Mouse (Mus musculus) MEL (cell line): Measurements from ENCODE around the gene Capn8. TPM values are rescaled to one million over a fixed set of nuclear protein-coding genes. Genes with fewer than 3 reads are reported as not detected.

Experiments
- DNase-seq: peaks from one replicate; pipeline ENCODE4 v3.0.0; 2011; ENCODE audit warnings: low read depth, low spot score
- H3K27ac ChIP-seq: 2 replicates; pipeline ENCODE4 v1.5.1; 2012; ENCODE audit warnings: low read depth, mild to moderate bottlenecking, control low read depth, low read length, moderate library complexity; ENCODE audit not compliant: control insufficient read depth
- H3K27me3 ChIP-seq, 2 experiments: fragments of 150-350 bp in 1 of 2; sonication (generic) in 1 of 2; 2 replicates each; pipeline ENCODE4 v1.6.1; 2012; ENCODE audit warnings: low read length in 2 of 2, mild to moderate bottlenecking in 2 of 2, improper control_type of control experiment in 1 of 2, moderate library complexity in 1 of 2; ENCODE audit not compliant: insufficient read depth in 2 of 2, control insufficient read depth in 1 of 2
- H3K36me3 ChIP-seq, 2 experiments: 2 replicates each; pipeline ENCODE4 v1.6.1; 2012 to 2014; ENCODE audit warnings: low read length in 2 of 2, improper control_type of control experiment in 1 of 2, inconsistent platforms in 1 of 2, mild to moderate bottlenecking in 1 of 2; ENCODE audit not compliant: insufficient read depth in 2 of 2, control insufficient read depth in 1 of 2
- H3K4me1 ChIP-seq, 2 experiments: fragments of 150-350 bp in 1 of 2; sonication (generic) in 1 of 2; 2 replicates each; pipeline ENCODE4 v1.6.1; 2012; ENCODE audit warnings: low read length in 2 of 2, improper control_type of control experiment in 1 of 2, mild to moderate bottlenecking in 1 of 2; ENCODE audit not compliant: insufficient read depth in 2 of 2, control insufficient read depth in 1 of 2
- H3K4me3 ChIP-seq, 2 experiments: fragments of 150-350 bp in 1 of 2; sonication (generic) in 1 of 2; 2 replicates each; pipeline ENCODE4 v1.5.1; 2012; ENCODE audit warnings: low read depth in 2 of 2, low read length in 2 of 2, mild to moderate bottlenecking in 2 of 2, moderate library complexity in 2 of 2, control low read depth in 1 of 2, improper control_type of control experiment in 1 of 2; ENCODE audit not compliant: control insufficient read depth in 1 of 2, insufficient read depth in 1 of 2
- H3K79me2 ChIP-seq: 2 replicates; pipeline ENCODE4 v1.6.1; 2012; ENCODE audit warnings: mild to moderate bottlenecking, low read length, moderate library complexity; ENCODE audit not compliant: control insufficient read depth, poor library complexity, insufficient read depth
- H3K9ac ChIP-seq: 2 replicates; pipeline ENCODE4 v1.6.1; 2012; ENCODE audit warnings: low read depth, mild to moderate bottlenecking, control low read depth, low read length, moderate library complexity; ENCODE audit not compliant: control insufficient read depth, poor library complexity, severe bottlenecking
- H3K9me3 ChIP-seq: fragments of 150-350 bp; sonication (generic); replicated peaks from 2 replicates; pipeline ENCODE4 v1.6.1; 2012; ENCODE audit warnings: mild to moderate bottlenecking, low read length, improper control_type of control experiment, moderate library complexity; ENCODE audit not compliant: insufficient read depth
- BHLHE40 ChIP-seq: IDR thresholded peaks from 2 replicates; pipeline ENCODE4 v1.6.1; 2012; ENCODE audit warnings: low read depth, mild to moderate bottlenecking, inconsistent platforms, low read length, improper control_type of control experiment, borderline replicate concordance
- CHD1 ChIP-seq: IDR thresholded peaks from 2 replicates; pipeline ENCODE4 v1.6.1; 2012; ENCODE audit warnings: low read depth, mild to moderate bottlenecking, inconsistent platforms, low read length, improper control_type of control experiment
- EP300 ChIP-seq, 2 experiments: IDR thresholded peaks; 2 replicates each; pipeline ENCODE4 v1.6.1; 2011; ENCODE audit warnings: improper control_type of control experiment in 2 of 2, low read length in 2 of 2, low read depth in 1 of 2, mild to moderate bottlenecking in 1 of 2
- GABPA ChIP-seq: IDR thresholded peaks from 2 replicates; pipeline ENCODE4 v1.6.1; 2012; ENCODE audit warnings: low read depth, mild to moderate bottlenecking, inconsistent platforms, low read length, improper control_type of control experiment, moderate library complexity
- HCFC1 ChIP-seq: IDR thresholded peaks from 2 replicates; pipeline ENCODE4 v1.6.1; 2012; ENCODE audit warnings: low read depth, mild to moderate bottlenecking, inconsistent platforms, low read length, improper control_type of control experiment, moderate library complexity
- MAX ChIP-seq: IDR thresholded peaks from 2 replicates; pipeline ENCODE4 v1.6.1; 2011; ENCODE audit warnings: low read length, improper control_type of control experiment
- MAZ ChIP-seq: IDR thresholded peaks from 2 replicates; pipeline ENCODE4 v1.6.1; 2012; ENCODE audit warnings: low read depth, mild to moderate bottlenecking, inconsistent platforms, low read length, improper control_type of control experiment
- MEF2A ChIP-seq: IDR thresholded peaks from 2 replicates; pipeline ENCODE4 v1.6.1; 2014; ENCODE audit warnings: low read depth, mild to moderate bottlenecking, inconsistent platforms, low read length, improper control_type of control experiment; ENCODE audit not compliant: poor library complexity, insufficient replicate concordance, severe bottlenecking; ENCODE audit errors: extremely low read depth
- MXI1 ChIP-seq: IDR thresholded peaks from 2 replicates; pipeline ENCODE4 v1.6.1; 2011; ENCODE audit warnings: mild to moderate bottlenecking, low read depth, low read length, improper control_type of control experiment
- MYC ChIP-seq: IDR thresholded peaks from 2 replicates; pipeline ENCODE4 v1.6.1; 2011; ENCODE audit warnings: low read depth, mild to moderate bottlenecking, low read length, improper control_type of control experiment, moderate library complexity
- POLR2A ChIP-seq, 2 experiments: IDR thresholded peaks; 2 replicates each; pipeline ENCODE4 v1.6.1; 2011 to 2012; ENCODE audit warnings: low read length in 2 of 2, mild to moderate bottlenecking in 2 of 2, control low read depth in 1 of 2, improper control_type of control experiment in 1 of 2, low read depth in 1 of 2, moderate library complexity in 1 of 2; ENCODE audit not compliant: control insufficient read depth in 1 of 2, insufficient read depth in 1 of 2, poor library complexity in 1 of 2
- POLR2AphosphoS2 ChIP-seq: IDR thresholded peaks from 2 replicates; pipeline ENCODE4 v1.6.1; 2011; ENCODE audit warnings: low read length, improper control_type of control experiment
- POLR2AphosphoS5 ChIP-seq: IDR thresholded peaks from 2 replicates; pipeline ENCODE4 v1.6.1; 2012; ENCODE audit warnings: low read depth, borderline replicate concordance, mild to moderate bottlenecking, inconsistent platforms, low read length, moderate library complexity, mixed read lengths
- RCOR1 ChIP-seq: IDR thresholded peaks from 2 replicates; pipeline ENCODE4 v1.6.1; 2012; ENCODE audit warnings: low read depth, mild to moderate bottlenecking, inconsistent platforms, low read length, improper control_type of control experiment
- SIN3A ChIP-seq: IDR thresholded peaks from 2 replicates; pipeline ENCODE4 v1.6.1; 2012; ENCODE audit warnings: low read length, improper control_type of control experiment, inconsistent platforms
- TAL1 ChIP-seq: IDR thresholded peaks from 2 replicates; pipeline ENCODE4 v1.6.1; 2012; ENCODE audit warnings: mild to moderate bottlenecking, inconsistent platforms, low read length, moderate library complexity, mixed read lengths
- TCF12 ChIP-seq: IDR thresholded peaks from 2 replicates; pipeline ENCODE4 v1.6.1; 2014; ENCODE audit warnings: low read depth, mild to moderate bottlenecking, inconsistent platforms, low read length, improper control_type of control experiment, moderate library complexity
- UBTF ChIP-seq: IDR thresholded peaks from 2 replicates; pipeline ENCODE4 v1.6.1; 2012; ENCODE audit warnings: low read depth, mild to moderate bottlenecking, inconsistent platforms, low read length, improper control_type of control experiment, moderate library complexity, borderline replicate concordance; ENCODE audit not compliant: insufficient read depth
- USF2 ChIP-seq, 2 experiments: IDR thresholded peaks; 2 replicates each; pipeline ENCODE4 v1.6.1; 2011 to 2012; ENCODE audit warnings: improper control_type of control experiment in 2 of 2, low read length in 2 of 2, borderline replicate concordance in 1 of 2, inconsistent platforms in 1 of 2, low read depth in 1 of 2, mild to moderate bottlenecking in 1 of 2; ENCODE audit not compliant: insufficient read depth in 1 of 2
- ZNF384 ChIP-seq: IDR thresholded peaks from 2 replicates; pipeline ENCODE4 v1.6.1; 2012; ENCODE audit warnings: low read depth, mild to moderate bottlenecking, inconsistent platforms, low read length, improper control_type of control experiment
- polyA plus RNA-seq, 2 experiments: library from polyadenylated mRNA; stranded (reverse) in 1 of 2; unstranded in 1 of 2; fragments of >175 nt in 1 of 2; fragments of >200 nt in 1 of 2; gene quantifications; 2 replicates each; pipeline versions ENCODE4 v1.2.1 to v1.2.4; 2012; ENCODE audit warnings: low replicate concordance in 2 of 2, low read depth in 1 of 2; ENCODE audit not compliant: insufficient read length in 2 of 2, insufficient read depth in 1 of 2, missing spikeins in 1 of 2
- total RNA-seq: library from RNA; depleted of rRNA; stranded (reverse); fragments of 300-350 nt; gene quantifications from 2 replicates; pipeline ENCODE4 v1.2.3, GENCODE M21; 2012

The Capn8 gene
- total and polyA plus RNA-seq, 3 experiments = not detected

DNA sequence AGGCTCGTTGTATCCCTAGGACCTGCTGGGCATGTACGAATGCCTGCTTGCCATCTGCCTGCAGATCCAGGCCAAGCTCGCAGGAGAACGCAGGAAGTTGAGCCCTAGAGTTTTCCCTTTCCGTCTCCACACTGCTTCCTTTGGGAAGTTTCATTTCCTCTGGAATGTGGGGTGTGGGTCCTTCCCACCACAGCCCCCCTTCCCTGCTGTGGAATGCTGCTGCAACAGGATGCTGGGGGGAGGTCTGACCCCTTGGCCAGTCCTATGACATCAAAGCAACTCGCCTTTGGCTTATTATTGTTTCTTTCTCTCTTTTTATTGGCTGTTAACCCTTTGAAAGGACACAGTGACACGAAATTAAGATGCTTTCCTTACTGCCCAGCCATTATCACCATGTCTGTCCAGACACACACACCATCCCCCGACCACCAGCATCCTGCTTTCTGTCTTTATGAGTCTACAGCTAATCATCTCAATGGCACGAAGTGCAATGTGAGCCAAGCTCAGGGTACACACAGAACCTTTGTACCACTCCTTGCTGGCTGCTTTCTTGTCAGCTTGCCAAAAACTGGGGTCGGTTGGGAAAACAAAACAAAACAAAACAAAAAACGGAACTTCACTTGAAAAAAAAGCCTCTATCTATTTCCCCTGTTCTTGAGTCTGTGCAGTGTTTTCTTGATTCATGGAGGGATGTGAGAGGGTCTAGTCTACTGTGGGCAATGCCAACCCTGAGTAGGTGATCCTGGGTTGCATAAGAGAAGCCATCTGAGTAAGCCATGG, 105.9 kb downstream of the Capn8 start:
- Histone ChIP-seq H3K27ac (no peak overlapping the region), H3K9me3 (no peaks in the 10 kb centered on the region), H3K4me1 (no peaks in the 10 kb centered on the region), H3K79me2 (no peaks in the 10 kb centered on the region), H3K4me3 (no peak overlapping the region), H3K36me3 (no peaks in the 10 kb centered on the region), H3K27me3 (no peaks in the 10 kb centered on the region; a peak in 1 of 4 replicates)
- TF ChIP-seq ZNF384 = peak; percentile 26; the same call in 1 of the 2 replicates
- TF ChIP-seq POLR2AphosphoS2 = no peak
- TF ChIP-seq, all 39 proteins: peak for 1
- peak; percentile 7 for DNase-seq
- no peak overlapping the region for H3K9ac ChIP-seq

DNA sequence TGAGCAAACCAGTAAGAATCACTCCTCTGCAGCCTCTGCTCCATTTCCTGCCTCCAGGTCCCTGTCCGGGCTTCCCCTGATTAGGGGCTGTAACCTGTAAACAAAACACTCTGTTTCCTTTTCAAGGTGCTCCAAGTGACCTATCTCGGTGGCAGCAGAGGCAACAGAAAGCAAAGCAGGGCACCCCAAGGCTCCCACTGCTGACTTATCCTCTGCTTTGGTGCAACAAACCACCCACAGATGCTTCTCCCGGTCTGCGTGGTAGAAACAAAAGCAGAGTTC, 106.5 kb downstream of the Capn8 start:
- Histone ChIP-seq H3K27me3 (no peaks in the 10 kb centered on the region), H3K27ac (no peak overlapping the region)
- TF ChIP-seq SIN3A = no peak
- TF ChIP-seq, all 39 proteins: peak for 0
- Histone ChIP-seq H3K9me3 (no peaks in the 10 kb centered on the region), H3K9ac (no peak overlapping the region), H3K79me2 (no peaks in the 10 kb centered on the region), H3K4me3 (no peak overlapping the region), H3K36me3 (no peaks in the 10 kb centered on the region), H3K4me1 (no peaks in the 10 kb centered on the region)
- DNase-seq = no peak

DNA sequence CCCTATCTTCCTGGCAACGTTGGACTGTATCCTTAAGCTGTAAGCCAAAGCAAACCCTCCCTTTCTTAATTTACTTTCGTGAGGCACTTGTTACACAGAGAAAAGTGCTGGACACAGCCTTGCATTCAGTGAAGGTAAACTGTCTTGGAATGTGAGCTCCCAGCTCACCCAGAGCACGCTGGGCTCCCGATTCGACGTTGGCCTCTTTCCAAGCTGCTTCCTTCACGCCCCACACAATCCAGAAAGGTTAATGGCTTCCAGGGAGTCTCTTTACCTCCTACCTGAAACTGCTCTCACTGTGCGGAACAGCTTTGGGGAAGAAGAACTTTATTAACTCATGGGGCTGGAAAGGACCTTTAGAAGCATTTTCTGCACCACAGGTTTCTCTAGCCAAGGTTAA, 110.5 kb downstream of the Capn8 start:
- Histone ChIP-seq H3K9me3 (no peaks in the 10 kb centered on the region), H3K79me2 (no peaks in the 10 kb centered on the region), H3K4me1 (no peaks in the 10 kb centered on the region), H3K9ac (no peak overlapping the region), H3K27ac (no peak overlapping the region), H3K36me3 (no peaks in the 10 kb centered on the region), H3K4me3 (no peak overlapping the region), H3K27me3 (no peaks in the 10 kb centered on the region; a peak in 1 of 4 replicates)
- DNase-seq = no peak
- TF ChIP-seq TCF12 (no peak), CHD1 (no peak), POLR2AphosphoS5 (no peak), MYC (no peak), USF2 (IDR thresholded peaks at IDR 0.05; ENCODE audit: borderline replicate concordance in 1 of 2, insufficient read depth in 1 of 2, low read depth in 1 of 2, low read length in 2 of 2) (no peak), RCOR1 (no peak), GABPA (no peak), MEF2A (no peak), BHLHE40 (no peak), MAX (no peak), TAL1 (no peak), POLR2A (IDR thresholded peaks at IDR 0.05; ENCODE audit: control insufficient read depth in 1 of 2, insufficient read depth in 1 of 2, low read depth in 1 of 2, low read length in 2 of 2, poor library complexity in 1 of 2) (no peak), MXI1 (no peak), UBTF (no peak), EP300 (IDR thresholded peaks at IDR 0.05; ENCODE audit: low read depth in 1 of 2, low read length in 2 of 2) (no peak), HCFC1 (no peak), MAZ (no peak)
- TF ChIP-seq, all 39 proteins: peak for 0
